ENCODE assay signal across 9 mouse cellular contexts in genomic region chr11:82255601-82256000, GRCm38 (mm10). TPM values are rescaled to one million over a fixed set of nuclear protein-coding genes. Genes with fewer than 3 reads are reported as not detected.
DNase-seq lines count a peak whose midpoint lies in the region; ATAC-seq and TF ChIP-seq lines count a peak whose summit lies in the region.
"Had no signal": no experiment of that assay in that cellular context is flagged by ENCODE, and none has a peak within 500 bp of the region (broad histone marks: within the 10 kb centered on the region; RNA-seq: fewer than 3 reads in every experiment).

No protein-coding gene starts in this region.

- no peak overlapping the region for H3K4me2 ChIP-seq in embryonic facial prominence, embryonic 15.5 days (replicated peaks)
- no peak overlapping the region for H3K4me2 ChIP-seq in hindbrain, postnatal 0 days (ENCODE audit: low read depth, low read length)

- H3K9me3 ChIP-seq in embryonic facial prominence, embryonic 15.5 days (replicated peaks): no peaks in the 10 kb centered on the region
- H3K9me3 ChIP-seq in hindbrain, postnatal 0 days (ENCODE audit: low read length): no peaks in the 10 kb centered on the region

- 18% methylated on average over 4 of the region's 4 CpGs for WGBS in embryonic facial prominence, embryonic 15.5 days
- WGBS in hindbrain, postnatal 0 days: 30% methylated on average over 4 of the region's 4 CpGs

- ATAC-seq in embryonic facial prominence, embryonic 15.5 days (ENCODE audit: insufficient number of reproducible peaks, low FRiP score, low TSS enrichment, low read depth): 0 out of 2 replicates have a peak, but pooled peaks have one; percentile 39
- peak; percentile 85 for ATAC-seq in hindbrain, postnatal 0 days

- no peak overlapping the region for H3K27ac ChIP-seq in embryonic facial prominence, embryonic 15.5 days (replicated peaks)
- H3K27ac ChIP-seq in hindbrain, postnatal 0 days: no peak overlapping the region

- no peaks in the 10 kb centered on the region for H3K36me3 ChIP-seq in embryonic facial prominence, embryonic 15.5 days
- H3K36me3 ChIP-seq in hindbrain, postnatal 0 days (ENCODE audit: insufficient read depth, low read length): no peaks in the 10 kb centered on the region

- H3K9ac ChIP-seq in embryonic facial prominence, embryonic 15.5 days: no peak overlapping the region
- H3K9ac ChIP-seq in hindbrain, postnatal 0 days (replicated peaks; ENCODE audit: low read length): no peak overlapping the region

- DNase-seq in layer of hippocampus, adult 11-12 months (ENCODE audit: low spot score): peak; percentile 45
- DNase-seq in layer of hippocampus, adult 9-10 months (ENCODE audit: low spot score): no peak
- DNase-seq in adrenal gland, postnatal 4 days (ENCODE audit: low spot score in 2 of 2): peak; percentile 13 to 32
- peak; percentile 86 for DNase-seq in hindbrain, postnatal 0 days (ENCODE audit: low spot score)
- DNase-seq in lung, postnatal 14 days: peak; percentile 3
- peak; percentile 6 to 29 for DNase-seq in right cerebral cortex, postnatal 36 days (ENCODE audit: low spot score in 2 of 2)
- no peak for DNase-seq in urinary bladder, postnatal 4 days (ENCODE audit: low spot score in 2 of 2)

- no peaks in the 10 kb centered on the region for H3K4me1 ChIP-seq in embryonic facial prominence, embryonic 15.5 days
- H3K4me1 ChIP-seq in hindbrain, postnatal 0 days (ENCODE audit: insufficient read depth, low read length): no peaks in the 10 kb centered on the region; the same call in 1 of the 2 replicates

- H3K27me3 ChIP-seq in embryonic facial prominence, embryonic 15.5 days: no peaks in the 10 kb centered on the region
- no peaks in the 10 kb centered on the region for H3K27me3 ChIP-seq in hindbrain, postnatal 0 days (ENCODE audit: insufficient read depth, low read length)

- H3K4me3 ChIP-seq in embryonic facial prominence, embryonic 15.5 days (replicated peaks): no peak overlapping the region
- no peak overlapping the region for H3K4me3 ChIP-seq in hindbrain, postnatal 0 days (ENCODE audit: low read length)

- TF ChIP-seq CTCF in hindbrain, postnatal 0 days (IDR thresholded peaks at IDR 0.05; ENCODE audit: low read depth): peak; percentile 90

RNA-seq across cellular contexts. Expression of gene Ccl1, which starts 49.9 kb away (rescaled TPM):
- not detected for total RNA-seq in adrenal gland, postnatal 4 days (2021)
- polyA plus RNA-seq in embryonic facial prominence, embryonic 15.5 days (2015; fragmentation: Nextera tagmentation; extraction: Ambion mirVana): not detected in 2 replicates
- not detected in 2 replicates for total RNA-seq in hindbrain, postnatal 0 days (2014; rRNA removed)
- polyA plus RNA-seq in hindbrain, postnatal 0 days (2015; fragmentation: Nextera tagmentation; extraction: Ambion mirVana): 0.39 TPM in 1 of 2 replicates, not detected in the other
- polyA plus RNA-seq: large intestine, adult 2 months had no signal

Comparison
In these comparisons a context has a peak if more than half of its experiments do, and no peak if none do; other contexts are left out.
1. DNase-seq: peak in layer of hippocampus, adult 11-12 months (single experiment), adrenal gland, postnatal 4 days (2 of 2), hindbrain, postnatal 0 days (single experiment), lung, postnatal 14 days (single experiment) and right cerebral cortex, postnatal 36 days (2 of 2); none in layer of hippocampus, adult 9-10 months (single experiment) and urinary bladder, postnatal 4 days (0 of 2).